Mouse (Mus musculus): ENCODE measurements at regions not wholly inside any gene's neighbourhood (a gene's known extent, or its start where the extent isn't known, plus 50 kb on each side); places are given as distances from the start of the nearest gene placed in this dataset.

GRCm38 (mm10) chr14:72819037-72819436, 109.2 kb upstream of the Fndc3a start:
- 97% methylated on average over 4 of the region's 4 CpGs for WGBS
- no peak for DNase-seq (ENCODE audit: low spot score)
- H3K9ac ChIP-seq (ENCODE audit: low read length), result no peak overlapping the region

GRCm38 (mm10) chr14:72817764-72818163, 108.0 kb upstream of the Fndc3a start:
- no peaks in the 10 kb centered on the region for H3K27me3 ChIP-seq (ENCODE audit: control insufficient read depth, insufficient read depth, low read length)
- H3K4me1 ChIP-seq (replicated peaks; ENCODE audit: control insufficient read depth, insufficient read depth, low read length), result 0 out of 2 replicates have a peak, but pooled peaks cover 2% of the 10 kb centered on the region
- H3K4me2 ChIP-seq (ENCODE audit: low read depth, low read length, severe bottlenecking), result no peak overlapping the region
- no peak overlapping the region for H3K27ac ChIP-seq (ENCODE audit: low read depth, low read length)
- H3K36me3 ChIP-seq (ENCODE audit: control insufficient read depth, insufficient read depth, low read length), result no peaks in the 10 kb centered on the region
- H3K4me3 ChIP-seq (ENCODE audit: low read depth, low read length), result no peak overlapping the region
- 89% methylated on average over 5 of the region's 5 CpGs for WGBS
- no peak for DNase-seq (ENCODE audit: low spot score)
- ATAC-seq (replicated peaks; ENCODE audit: low FRiP score), result no peak
- H3K9ac ChIP-seq (ENCODE audit: low read length), result no peak overlapping the region
- H3K9me3 ChIP-seq (ENCODE audit: control insufficient read depth, low read length), result no peaks in the 10 kb centered on the region

More at GRCm38 (mm10) chr14:72819037-72819436, 109.2 kb upstream of the Fndc3a start:
- Histone ChIP-seq H3K4me1 (replicated peaks; ENCODE audit: control insufficient read depth, insufficient read depth, low read length) (0 out of 2 replicates have a peak, but pooled peaks cover 2% of the 10 kb centered on the region), H3K27ac (ENCODE audit: low read depth, low read length) (no peak overlapping the region), H3K27me3 (ENCODE audit: control insufficient read depth, insufficient read depth, low read length) (no peaks in the 10 kb centered on the region), H3K9me3 (ENCODE audit: control insufficient read depth, low read length) (no peaks in the 10 kb centered on the region), H3K4me2 (ENCODE audit: low read depth, low read length, severe bottlenecking) (no peak overlapping the region), H3K36me3 (ENCODE audit: control insufficient read depth, insufficient read depth, low read length) (no peaks in the 10 kb centered on the region), H3K4me3 (ENCODE audit: low read depth, low read length) (no peak overlapping the region)
- ATAC-seq (replicated peaks; ENCODE audit: low FRiP score), result no peak

GRCm38 (mm10) chr14:72816847-72817246, 107.0 kb upstream of the Fndc3a start:
- DNase-seq (ENCODE audit: low spot score) (peak; percentile 67), ATAC-seq (replicated peaks; ENCODE audit: low FRiP score) (peak; percentile 90)
- no peak overlapping the region for H3K9ac ChIP-seq (ENCODE audit: low read length)
- no peak overlapping the region for H3K27ac ChIP-seq (ENCODE audit: low read depth, low read length)
- no peaks in the 10 kb centered on the region for H3K27me3 ChIP-seq (ENCODE audit: control insufficient read depth, insufficient read depth, low read length)
- H3K4me3 ChIP-seq (ENCODE audit: low read depth, low read length), result no peak overlapping the region
- H3K9me3 ChIP-seq (ENCODE audit: control insufficient read depth, low read length), result no peaks in the 10 kb centered on the region
- H3K4me1 ChIP-seq (replicated peaks; ENCODE audit: control insufficient read depth, insufficient read depth, low read length), result 0 out of 2 replicates have a peak, but pooled peaks cover 2% of the 10 kb centered on the region
- 33% methylated on average over 10 of the region's 10 CpGs for WGBS
- H3K36me3 ChIP-seq (ENCODE audit: control insufficient read depth, insufficient read depth, low read length), result no peaks in the 10 kb centered on the region
- peak overlapping the region; percentile 18; the same call in 1 of the 2 replicates for H3K4me2 ChIP-seq (ENCODE audit: low read depth, low read length, severe bottlenecking)

GRCm38 (mm10) chr14:72809138-72809537, 99.3 kb upstream of the Fndc3a start:
- Histone ChIP-seq H3K27ac (ENCODE audit: low read depth, low read length) (no peak overlapping the region), H3K4me1 (replicated peaks; ENCODE audit: control insufficient read depth, insufficient read depth, low read length) (no peaks in the 10 kb centered on the region), H3K9ac (ENCODE audit: low read length) (no peak overlapping the region), H3K36me3 (ENCODE audit: control insufficient read depth, insufficient read depth, low read length) (no peaks in the 10 kb centered on the region), H3K4me3 (ENCODE audit: low read depth, low read length) (no peak overlapping the region), H3K4me2 (ENCODE audit: low read depth, low read length, severe bottlenecking) (no peak overlapping the region), H3K27me3 (ENCODE audit: control insufficient read depth, insufficient read depth, low read length) (no peaks in the 10 kb centered on the region), H3K9me3 (ENCODE audit: control insufficient read depth, low read length) (no peaks in the 10 kb centered on the region)
- 78% methylated on average over 2 of the region's 2 CpGs for WGBS
- ATAC-seq (replicated peaks; ENCODE audit: low FRiP score) (no peak), DNase-seq (ENCODE audit: low spot score) (no peak)

GRCm38 (mm10) chr14:72807947-72808346, 98.1 kb upstream of the Fndc3a start:
- H3K9me3 ChIP-seq (ENCODE audit: control insufficient read depth, low read length), result no peaks in the 10 kb centered on the region
- no peaks in the 10 kb centered on the region for H3K36me3 ChIP-seq (ENCODE audit: control insufficient read depth, insufficient read depth, low read length)
- no peak overlapping the region for H3K4me3 ChIP-seq (ENCODE audit: low read depth, low read length)
- no peaks in the 10 kb centered on the region for H3K4me1 ChIP-seq (replicated peaks; ENCODE audit: control insufficient read depth, insufficient read depth, low read length)
- DNase-seq (ENCODE audit: low spot score) (no peak), ATAC-seq (replicated peaks; ENCODE audit: low FRiP score) (no peak)
- no peaks in the 10 kb centered on the region for H3K27me3 ChIP-seq (ENCODE audit: control insufficient read depth, insufficient read depth, low read length)
- no peak overlapping the region for H3K9ac ChIP-seq (ENCODE audit: low read length)
- no peak overlapping the region for H3K4me2 ChIP-seq (ENCODE audit: low read depth, low read length, severe bottlenecking)
- no peak overlapping the region for H3K27ac ChIP-seq (ENCODE audit: low read depth, low read length)
- 89% methylated on average over 3 of the region's 3 CpGs for WGBS

GRCm38 (mm10) chr14:72807286-72807685, 97.5 kb upstream of the Fndc3a start:
- WGBS, result 90% methylated on average over 7 of the region's 7 CpGs
- Histone ChIP-seq H3K4me2 (ENCODE audit: low read depth, low read length, severe bottlenecking) (no peak overlapping the region), H3K36me3 (ENCODE audit: control insufficient read depth, insufficient read depth, low read length) (no peaks in the 10 kb centered on the region), H3K4me3 (ENCODE audit: low read depth, low read length) (no peak overlapping the region), H3K9me3 (ENCODE audit: control insufficient read depth, low read length) (no peaks in the 10 kb centered on the region), H3K27me3 (ENCODE audit: control insufficient read depth, insufficient read depth, low read length) (no peaks in the 10 kb centered on the region), H3K27ac (ENCODE audit: low read depth, low read length) (no peak overlapping the region), H3K4me1 (replicated peaks; ENCODE audit: control insufficient read depth, insufficient read depth, low read length) (no peaks in the 10 kb centered on the region), H3K9ac (ENCODE audit: low read length) (no peak overlapping the region)
- no peak for ATAC-seq (replicated peaks; ENCODE audit: low FRiP score)
- DNase-seq (ENCODE audit: low spot score), result no peak

- Histone ChIP-seq H3K4me2 (ENCODE audit: low read depth, low read length, severe bottlenecking) (no peak overlapping the region), H3K36me3 (ENCODE audit: control insufficient read depth, insufficient read depth, low read length) (no peaks in the 10 kb centered on the region), H3K27me3 (ENCODE audit: control insufficient read depth, insufficient read depth, low read length) (no peaks in the 10 kb centered on the region), H3K4me1 (replicated peaks; ENCODE audit: control insufficient read depth, insufficient read depth, low read length) (no peaks in the 10 kb centered on the region), H3K4me3 (ENCODE audit: low read depth, low read length) (no peak overlapping the region), H3K27ac (ENCODE audit: low read depth, low read length) (no peak overlapping the region), H3K9ac (ENCODE audit: low read length) (no peak overlapping the region), H3K9me3 (ENCODE audit: control insufficient read depth, low read length) (no peaks in the 10 kb centered on the region)
- WGBS, result 95% methylated on average over 6 of the region's 6 CpGs
- no peak for ATAC-seq (replicated peaks; ENCODE audit: low FRiP score)
- DNase-seq (ENCODE audit: low spot score), result no peak
Measured at GRCm38 (mm10) chr14:72806598-72806997, 96.8 kb upstream of the Fndc3a start.

- no peak for ATAC-seq (replicated peaks; ENCODE audit: low FRiP score)
- Histone ChIP-seq H3K27me3 (ENCODE audit: control insufficient read depth, insufficient read depth, low read length) (no peaks in the 10 kb centered on the region), H3K9ac (ENCODE audit: low read length) (no peak overlapping the region), H3K4me1 (replicated peaks; ENCODE audit: control insufficient read depth, insufficient read depth, low read length) (no peaks in the 10 kb centered on the region), H3K4me3 (ENCODE audit: low read depth, low read length) (no peak overlapping the region), H3K36me3 (ENCODE audit: control insufficient read depth, insufficient read depth, low read length) (no peaks in the 10 kb centered on the region), H3K9me3 (ENCODE audit: control insufficient read depth, low read length) (no peaks in the 10 kb centered on the region), H3K27ac (ENCODE audit: low read depth, low read length) (no peak overlapping the region), H3K4me2 (ENCODE audit: low read depth, low read length, severe bottlenecking) (no peak overlapping the region)
- no peak for DNase-seq (ENCODE audit: low spot score)
Measured at GRCm38 (mm10) chr14:72803579-72803978, 93.8 kb upstream of the Fndc3a start.

GRCm38 (mm10) chr14:72790654-72791053, 80.9 kb upstream of the Fndc3a start:
- Histone ChIP-seq H3K36me3 (ENCODE audit: control insufficient read depth, insufficient read depth, low read length) (no peaks in the 10 kb centered on the region), H3K27ac (ENCODE audit: low read depth, low read length) (no peak overlapping the region), H3K9me3 (ENCODE audit: control insufficient read depth, low read length) (no peaks in the 10 kb centered on the region), H3K4me3 (ENCODE audit: low read depth, low read length) (no peak overlapping the region), H3K27me3 (ENCODE audit: control insufficient read depth, insufficient read depth, low read length) (no peaks in the 10 kb centered on the region), H3K9ac (ENCODE audit: low read length) (no peak overlapping the region), H3K4me2 (ENCODE audit: low read depth, low read length, severe bottlenecking) (no peak overlapping the region), H3K4me1 (replicated peaks; ENCODE audit: control insufficient read depth, insufficient read depth, low read length) (no peaks in the 10 kb centered on the region)
- WGBS, result 84% methylated on average over 3 of the region's 3 CpGs
- ATAC-seq (replicated peaks; ENCODE audit: low FRiP score), result no peak
- DNase-seq (ENCODE audit: low spot score), result no peak

All from forebrain, embryonic 11.5 days (tissue).